Mouse (Mus musculus): Measurements from ENCODE around the gene Sdhc.
"Not testable (repeated sequence)": the region's sequence is repeated elsewhere in the genome, so short reads cannot be mapped to it uniquely, and the experiment has no call there.

Gene Sdhc

DNA sequence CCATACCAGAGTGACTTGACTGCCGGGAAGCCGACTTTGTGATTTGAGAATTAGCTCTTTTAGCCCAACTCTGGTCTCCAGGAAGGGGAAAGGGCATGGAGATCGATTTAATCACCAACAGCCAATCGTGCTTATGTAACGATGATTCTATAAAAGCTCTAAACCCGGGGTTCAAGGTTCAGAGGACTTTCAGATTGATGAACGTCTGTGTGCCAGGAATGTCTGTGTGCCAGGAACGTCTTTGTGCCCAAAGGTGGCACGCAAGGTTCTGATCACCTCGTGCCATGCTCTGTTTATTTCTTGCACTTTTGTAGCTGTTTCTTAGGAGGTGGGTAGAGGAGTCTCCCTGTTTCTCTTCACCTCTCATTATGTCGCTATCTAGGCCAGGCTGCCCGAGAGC lies 18.5 kb upstream of the Sdhc start:
- no peak for DNase-seq (ENCODE audit: low spot score)

- DNase-seq (ENCODE audit: low spot score): no peak
Observed at GRCm38 (mm10) chr1:171165629-171166345, 15.4 kb upstream of the Sdhc start.

GRCm38 (mm10) chr1:171164258-171164657 lies 13.9 kb upstream of the Sdhc start:
- no peak for DNase-seq (ENCODE audit: low spot score)

DNA sequence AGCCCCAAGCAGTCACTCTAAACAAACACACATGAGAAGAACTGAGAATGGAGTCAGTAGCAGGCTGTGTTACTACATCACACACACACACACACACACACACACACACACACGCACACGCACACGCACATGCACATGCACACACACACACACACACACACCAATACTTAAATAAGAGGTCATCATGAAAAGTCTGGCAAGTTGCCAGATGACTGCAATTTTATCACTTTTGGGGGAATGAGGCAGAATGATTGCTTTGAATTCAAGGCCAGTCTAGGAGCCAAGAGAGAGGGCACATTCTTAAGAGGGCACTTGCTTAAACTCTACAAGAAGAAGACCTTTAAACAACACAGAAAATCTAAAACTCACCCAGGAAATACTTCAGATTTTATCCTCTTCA lies 12.1 kb upstream of the Sdhc start:
- peak; percentile 31 for DNase-seq (ENCODE audit: low spot score)

GRCm38 (mm10) chr1:171159485-171159975 lies 9.1 kb upstream of the Sdhc start:
- DNase-seq (ENCODE audit: low spot score): peak; percentile 17

- no peak for DNase-seq (ENCODE audit: low spot score)
Observed at GRCm38 (mm10) chr1:171157965-171158364, 7.6 kb upstream of the Sdhc start.

- DNase-seq (ENCODE audit: low spot score): no peak
Observed at GRCm38 (mm10) chr1:171156644-171157043, 6.2 kb upstream of the Sdhc start.

- no peak for DNase-seq (ENCODE audit: low spot score)
Observed at GRCm38 (mm10) chr1:171151966-171152365, 1.6 kb upstream of the Sdhc start.

- no peak for DNase-seq (ENCODE audit: low spot score)
Observed at GRCm38 (mm10) chr1:171150838-171151391, 512 bp upstream of the Sdhc start.

GRCm38 (mm10) chr1:171142981-171143380 lies 7.4 kb downstream of the Sdhc start:
- not testable (repeated sequence) for DNase-seq (ENCODE audit: low spot score)

DNA sequence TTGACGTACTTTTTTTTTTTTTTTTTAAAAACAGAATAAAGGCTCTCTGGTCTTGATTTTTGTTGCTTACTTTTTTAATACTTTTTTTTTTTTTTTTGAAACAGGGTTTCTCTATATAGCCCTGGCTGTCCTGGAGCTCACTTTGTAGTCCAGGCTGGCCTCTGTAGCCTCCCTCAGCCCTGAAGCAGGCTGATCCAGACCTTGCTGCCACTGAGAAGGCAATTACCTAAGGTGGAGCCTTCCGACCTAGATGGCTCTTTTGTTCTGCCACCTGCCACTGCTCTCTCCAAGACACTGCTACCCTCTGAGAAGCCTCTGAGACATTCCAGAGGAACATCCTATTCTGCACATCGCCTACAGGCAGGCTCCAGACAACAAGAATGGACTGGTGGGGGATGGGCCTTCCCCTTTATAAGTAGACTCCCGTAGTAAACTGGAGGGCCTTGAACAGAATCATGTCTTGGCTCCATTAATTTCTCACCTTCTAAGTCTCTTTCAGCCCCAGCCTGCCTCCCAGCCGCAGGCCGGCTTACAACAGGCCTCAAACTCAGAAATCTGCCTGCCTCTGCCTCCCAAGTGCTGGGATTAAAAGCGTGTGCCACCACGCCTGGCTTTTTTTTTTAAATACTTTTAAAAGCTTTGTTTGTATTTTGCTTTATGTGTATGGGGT lies 12.8 kb downstream of the Sdhc start:
- DNase-seq (ENCODE audit: low spot score): not testable (repeated sequence)

- no peak for DNase-seq (ENCODE audit: low spot score)
Observed at GRCm38 (mm10) chr1:171135600-171135999, 14.8 kb downstream of the Sdhc start.

DNA sequence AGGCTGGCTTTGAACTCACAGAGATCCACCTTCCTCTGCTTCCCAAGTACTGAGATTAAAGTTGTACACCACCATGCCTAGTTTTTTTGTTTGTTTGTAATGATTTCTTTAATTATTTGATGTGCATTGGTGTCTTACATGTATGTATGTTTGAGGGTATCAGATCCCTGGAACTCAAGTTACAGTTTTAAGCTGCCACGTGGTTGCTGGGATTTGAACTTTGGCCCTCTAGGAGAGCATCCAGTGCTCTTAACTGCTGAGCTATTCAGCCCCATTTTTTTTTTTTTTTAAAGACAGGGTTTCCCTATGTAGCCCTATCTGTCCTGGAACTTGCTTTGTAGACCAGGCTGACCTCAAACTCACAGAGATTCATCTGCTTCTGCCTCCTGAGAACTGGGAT lies 19.4 kb downstream of the Sdhc start:
- DNase-seq (ENCODE audit: low spot score): no peak

DNA sequence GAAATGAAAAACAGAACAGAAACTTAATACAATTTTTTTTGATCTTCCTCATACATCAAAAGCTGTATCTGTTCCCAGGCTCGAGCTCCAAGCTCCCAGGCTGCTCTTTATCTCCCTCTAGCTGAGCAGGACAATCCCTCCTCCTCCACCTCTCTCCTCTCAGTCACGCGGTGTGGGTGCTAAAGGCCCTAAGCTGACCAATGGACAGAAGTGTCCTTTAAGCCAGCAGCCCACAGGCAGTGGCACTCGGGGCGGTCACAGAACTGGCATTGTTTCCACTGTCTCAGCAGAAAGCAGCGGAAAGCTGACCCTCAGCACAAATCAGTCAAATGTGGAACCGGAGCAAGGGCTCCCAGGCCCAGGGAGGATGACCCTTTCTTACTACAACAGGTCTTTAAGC lies 21.2 kb downstream of the Sdhc start:
- no peak for DNase-seq (ENCODE audit: low spot score)

- DNase-seq (ENCODE audit: low spot score): no peak
Observed at GRCm38 (mm10) chr1:171124398-171124797, 26.0 kb downstream of the Sdhc start.

GRCm38 (mm10) chr1:171122932-171123331 lies 27.5 kb downstream of the Sdhc start:
- peak; percentile 47 for DNase-seq (ENCODE audit: low spot score)

DNA sequence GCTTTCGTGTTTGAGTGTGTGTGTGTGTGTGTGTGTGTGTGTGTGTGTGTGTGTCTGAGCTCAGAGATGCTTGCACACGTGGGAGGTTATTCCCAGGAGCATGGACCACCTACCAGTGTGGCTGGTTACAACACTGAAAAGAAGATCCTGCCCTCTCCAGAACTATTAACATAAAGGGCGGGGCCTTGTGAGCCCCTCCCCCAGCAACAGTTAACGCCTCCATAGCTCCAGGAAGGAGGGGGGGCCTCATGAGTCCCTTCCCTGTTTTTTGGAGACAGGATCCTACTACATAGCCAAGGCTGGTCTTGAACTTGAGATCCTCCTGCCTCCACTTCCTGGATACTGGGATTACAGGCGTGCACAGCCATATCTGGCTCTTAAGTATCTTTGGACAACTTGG lies 28.6 kb downstream of the Sdhc start:
- no peak for DNase-seq (ENCODE audit: low spot score)

GRCm38 (mm10) chr1:171120893-171121292 lies 29.5 kb downstream of the Sdhc start:
- DNase-seq (ENCODE audit: low spot score): no peak

GRCm38 (mm10) chr1:171119405-171119804 lies 31.0 kb downstream of the Sdhc start:
- DNase-seq (ENCODE audit: low spot score): no peak

GRCm38 (mm10) chr1:171118996-171119395 lies 31.4 kb downstream of the Sdhc start:
- no peak for DNase-seq (ENCODE audit: low spot score)

- DNase-seq (ENCODE audit: low spot score): no peak
Observed at GRCm38 (mm10) chr1:171118269-171118684, 32.1 kb downstream of the Sdhc start.

DNA sequence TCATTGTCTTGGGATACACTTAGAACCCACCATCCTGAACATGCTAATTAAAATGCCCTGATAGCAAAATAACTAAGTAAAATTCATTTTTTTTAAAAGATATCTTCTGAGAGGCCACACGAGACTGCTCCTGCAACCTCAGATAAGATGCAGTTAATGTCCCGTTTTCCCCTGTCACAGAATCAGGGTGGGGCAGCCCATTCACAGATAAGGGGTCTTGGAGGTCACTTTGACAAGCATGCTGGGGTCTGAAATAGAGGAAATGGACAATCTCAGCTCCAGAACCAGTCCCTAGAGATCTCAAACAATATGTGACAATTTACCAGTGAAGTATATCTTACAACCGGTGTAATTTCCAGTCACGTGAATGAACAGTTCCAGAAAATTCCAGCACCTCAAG lies 34.1 kb downstream of the Sdhc start:
- no peak for DNase-seq (ENCODE audit: low spot score)

DNA sequence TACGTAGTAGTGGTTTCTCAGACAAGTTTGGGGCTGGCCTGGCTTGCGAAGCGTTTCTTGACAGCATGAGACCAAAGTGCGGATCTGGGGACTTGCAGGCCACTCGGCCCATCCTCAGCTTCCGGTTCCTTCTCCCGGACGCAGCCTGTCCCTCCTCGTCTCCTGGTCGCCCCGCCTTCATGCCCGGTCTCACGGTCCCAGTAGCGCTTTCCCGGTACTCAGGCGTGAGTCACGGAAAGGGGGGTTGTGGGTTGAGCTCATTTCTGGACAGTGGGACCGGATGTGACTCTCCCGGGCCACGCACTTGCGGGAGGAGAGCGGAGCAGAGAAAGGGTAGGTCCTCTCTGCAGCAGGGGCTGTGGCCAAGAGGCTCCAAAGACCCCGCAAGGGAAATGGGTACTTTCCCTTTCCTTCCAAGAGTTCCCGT lies 36.5 kb downstream of the Sdhc start, which contains the start of gene Cfap126:
Gene Cfap126 (plus strand): TSS at position 46 of the 427 bp plus-strand sequence.
- peak; percentile 85 for DNase-seq (ENCODE audit: low spot score)

Data from ovary, adult 18-20 months (tissue).